Mouse (Mus musculus) megakaryocyte, embryonic 14.5 days (primary cell): Measurements from ENCODE around the gene Pip4k2b.

Experiments
- FLI1 ChIP-seq: IDR thresholded peaks from 2 replicates; pipeline ENCODE4 v1.6.1; 2012; ENCODE audit warnings: low read length, inconsistent platforms, mixed read lengths
- GATA1 ChIP-seq: IDR thresholded peaks from 3 replicates; pipeline ENCODE4 v1.6.1; 2012; ENCODE audit warnings: mixed read lengths, low read length, inconsistent platforms, borderline replicate concordance

DNA sequence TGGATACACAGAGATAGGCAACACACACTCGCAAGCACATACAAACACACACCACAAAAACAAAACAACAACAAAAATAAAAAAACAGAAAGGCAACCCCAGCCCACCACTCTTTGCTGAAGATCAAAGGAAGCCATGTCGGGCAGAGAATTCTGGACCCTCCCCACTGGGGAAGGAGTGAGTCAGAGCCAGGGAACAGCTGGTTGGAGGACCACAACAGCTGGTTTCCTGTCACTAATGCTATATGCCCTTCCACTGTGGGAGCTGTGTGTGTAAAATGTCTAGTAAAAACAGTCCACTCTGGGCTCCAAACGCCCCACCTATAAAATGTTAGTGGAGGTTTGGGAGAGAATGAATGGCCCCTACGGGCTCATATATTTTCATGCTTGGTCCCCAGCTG, 23.2 kb downstream of the Pip4k2b start:
- TF ChIP-seq GATA1 = no peak
- no peak for TF ChIP-seq FLI1
